Mouse (Mus musculus) G1E (cell line): ENCODE data around the gene Ccp110. TPM values are rescaled to one million over a fixed set of nuclear protein-coding genes. Genes with fewer than 3 reads are reported as not detected.

Experiments used
- ATAC-seq: 2 replicates; pipeline ENCODE4 v1.8.0; 2016; ENCODE audit warnings: mild to moderate bottlenecking; ENCODE audit not compliant: insufficient number of reproducible peaks, poor library complexity, low FRiP score, severe bottlenecking; ENCODE audit errors: extremely low read depth
- DNase-seq: peaks from one replicate; pipeline ENCODE4 v3.0.0; 2012; ENCODE audit warnings: low spot score
- H3K27me3 ChIP-seq: 2 replicates; pipeline ENCODE4 v1.6.1; 2012; ENCODE audit warnings: mild to moderate bottlenecking, low read length, inconsistent platforms; ENCODE audit not compliant: insufficient read depth
- H3K36me3 ChIP-seq: replicated peaks from 2 replicates; pipeline ENCODE3; 2012; ENCODE audit warnings: mild to moderate bottlenecking, inconsistent platforms
- H3K4me1 ChIP-seq: 2 replicates; pipeline ENCODE4 v1.6.1; 2012; ENCODE audit warnings: low read depth, low read length, inconsistent platforms, mixed read lengths; ENCODE audit not compliant: insufficient read depth
- H3K4me3 ChIP-seq: 2 replicates; pipeline ENCODE4 v1.5.1; 2012; ENCODE audit warnings: low read depth, mild to moderate bottlenecking, inconsistent platforms, low read length, moderate library complexity, mixed read lengths
- H3K9me3 ChIP-seq: replicated peaks from 2 replicates; pipeline ENCODE4 v1.6.1; 2012; ENCODE audit warnings: inconsistent platforms
- CTCF ChIP-seq: IDR thresholded peaks from 2 replicates; pipeline ENCODE4 v1.5.1; 2012; ENCODE audit warnings: low read depth, low read length, inconsistent platforms, mixed read lengths
- GATA1 ChIP-seq: IDR thresholded peaks from 2 replicates; pipeline ENCODE4 v1.6.1; 2012; ENCODE audit warnings: borderline replicate concordance, low read length, inconsistent platforms, mixed read lengths
- GATA2 ChIP-seq: IDR thresholded peaks from 2 replicates; pipeline ENCODE4 v1.6.1; 2012; ENCODE audit warnings: low read depth, low read length, inconsistent platforms, borderline replicate concordance
- POLR2AphosphoS5 ChIP-seq: IDR thresholded peaks from 2 replicates; pipeline ENCODE4 v1.6.1; 2012; ENCODE audit warnings: low read depth, low read length, inconsistent platforms; ENCODE audit not compliant: insufficient replicate concordance
- TAL1 ChIP-seq: conservative IDR thresholded peaks from 2 replicates; pipeline ENCODE4 v1.6.1; 2012; ENCODE audit warnings: low read depth, low read length, inconsistent platforms, mixed read lengths
- polyA plus RNA-seq: library from polyadenylated mRNA; stranded (reverse); fragments of >175 nt; gene quantifications from 2 replicates; pipeline ENCODE4 v1.2.3, GENCODE M21; 2012
- total RNA-seq, 2 experiments: library from RNA; stranded (forward) in 1 of 2; stranded (reverse) in 1 of 2; fragments of 200-1000 nt in 1 of 2; fragments of >200 nt in 1 of 2; fragmentation: Nextera tagmentation in 1 of 2; gene quantifications; 2 replicates each; pipeline ENCODE4 v1.2.3; 2014 to 2017

The Ccp110 gene
- total and polyA plus RNA-seq, 3 experiments = 0.91 to 25.5 (median 22.7) TPM

DNA sequence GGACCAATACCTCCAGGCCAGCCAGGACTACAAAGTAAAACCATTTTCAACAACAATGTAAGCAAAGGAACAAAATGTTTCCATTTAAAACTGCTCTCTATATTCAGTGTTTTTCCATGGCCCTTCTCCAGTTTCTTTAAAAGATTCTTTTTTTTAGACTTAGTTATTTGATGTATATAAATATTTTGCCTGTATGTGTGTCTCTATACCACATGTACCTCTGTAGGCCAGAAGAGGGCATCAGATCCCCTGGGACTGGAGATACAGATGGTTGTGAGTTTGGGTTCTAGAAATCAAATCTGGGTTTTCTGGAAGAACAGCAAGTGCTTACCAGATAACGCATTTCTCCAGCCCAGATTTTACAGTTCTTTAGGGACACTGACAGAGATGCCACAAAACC, 26.4 kb downstream of the Ccp110 start:
- Histone ChIP-seq H3K9me3 (no peaks in the 10 kb centered on the region), H3K4me3 (no peak overlapping the region), H3K36me3 (peaks cover 39% of the 10 kb centered on the region), H3K4me1 (peaks cover 27% of the 10 kb centered on the region), H3K27me3 (no peaks in the 10 kb centered on the region)
- no peak for DNase-seq
- TF ChIP-seq POLR2AphosphoS5 (no peak), GATA1 (no peak), CTCF (no peak), TAL1 (no peak), GATA2 (no peak)
- no peak for ATAC-seq

DNA sequence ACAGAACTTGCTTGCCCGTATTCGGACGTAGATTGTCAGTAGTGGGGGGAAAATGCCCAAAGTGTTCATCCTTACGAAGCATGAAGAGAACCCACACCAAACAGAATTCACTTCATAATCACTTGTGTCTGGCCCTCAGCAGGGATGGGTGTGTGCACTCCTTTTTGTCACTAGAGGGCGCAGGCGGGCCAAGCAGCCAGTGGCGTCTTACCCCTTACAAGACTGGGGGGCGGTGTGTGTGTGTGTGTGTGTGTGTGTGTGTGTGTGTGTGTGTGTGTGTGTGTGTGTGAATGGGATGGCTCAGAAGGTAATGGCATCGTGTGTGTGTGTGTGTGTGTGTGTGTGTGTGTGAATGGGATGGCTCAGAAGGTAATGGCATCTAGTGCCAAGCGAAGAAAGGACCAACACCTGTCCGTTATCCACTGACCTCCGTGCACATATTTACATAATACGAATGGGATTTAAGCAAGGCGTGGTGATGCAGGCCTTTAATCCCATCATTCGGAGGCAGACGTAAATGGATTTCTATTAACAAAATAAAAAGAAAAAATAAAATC, 27.7 kb downstream of the Ccp110 start, which contains the start of gene Vps35l:
Vps35l (plus strand) TSS at position 252 of the 557 bp plus-strand sequence.
- peaks cover 41% of the 10 kb centered on the region for H3K36me3 ChIP-seq
- ATAC-seq (peak; percentile 61), DNase-seq (peak; percentile 44)
- H3K9me3 ChIP-seq = no peaks in the 10 kb centered on the region
- peak within 1 kb of the TSS; percentile 83 for H3K4me3 ChIP-seq
- H3K27me3 ChIP-seq = no peaks in the 10 kb centered on the region
- H3K4me1 ChIP-seq = peaks cover 27% of the 10 kb centered on the region
- TF ChIP-seq CTCF (peak; percentile 76), GATA1 (no peak)

DNA sequence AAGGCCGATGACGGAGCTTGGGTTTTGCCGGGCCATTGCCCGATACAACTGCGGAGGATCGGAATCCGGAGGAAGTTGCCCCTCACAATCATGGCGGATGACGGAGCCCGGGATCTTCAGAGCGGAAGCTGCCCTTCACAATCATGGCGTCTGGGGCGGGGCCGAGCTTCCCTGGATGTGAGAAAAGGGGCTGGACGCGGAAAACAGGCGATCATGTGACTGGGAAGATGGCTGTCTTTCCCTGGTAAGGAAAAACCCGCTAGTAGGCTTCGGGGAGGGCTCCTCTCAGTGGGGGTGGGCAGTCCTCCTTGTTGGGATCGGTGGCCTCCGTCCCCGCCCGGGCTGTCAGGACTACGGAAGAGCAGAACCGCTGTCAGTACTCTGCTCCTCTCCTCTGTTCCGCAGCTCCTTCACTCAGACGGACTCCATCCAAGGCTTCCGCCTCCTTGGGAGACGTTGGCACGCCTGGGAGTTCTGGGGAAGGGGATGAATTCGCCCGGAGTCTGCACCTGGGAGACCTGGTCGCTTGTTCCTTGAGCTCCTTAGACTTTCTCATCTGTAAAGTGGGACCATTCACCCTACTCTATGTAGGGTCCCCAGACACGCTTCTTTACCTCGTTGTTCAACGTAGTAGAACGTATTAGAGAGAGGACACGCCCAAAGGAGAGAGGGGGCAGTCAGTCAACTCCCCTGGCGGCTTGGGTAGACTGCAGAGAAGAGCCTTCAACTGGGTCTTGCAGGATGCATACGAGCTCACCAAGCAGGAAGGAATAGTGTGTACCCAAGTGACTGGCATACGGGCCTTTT, 28.4 kb downstream of the Ccp110 start:
- DNase-seq (peak; percentile 78), ATAC-seq (peak; percentile 94)
- peaks cover 43% of the 10 kb centered on the region for H3K36me3 ChIP-seq
- H3K27me3 ChIP-seq = no peaks in the 10 kb centered on the region
- H3K4me1 ChIP-seq = peaks cover 27% of the 10 kb centered on the region
- H3K9me3 ChIP-seq = no peaks in the 10 kb centered on the region
- H3K4me3 ChIP-seq = peak overlapping the region; percentile 83
- TF ChIP-seq CTCF = no peak
- no peak for TF ChIP-seq GATA1
- TF ChIP-seq POLR2AphosphoS5 = no peak
- TF ChIP-seq TAL1 = no peak
- TF ChIP-seq GATA2 = no peak

DNA sequence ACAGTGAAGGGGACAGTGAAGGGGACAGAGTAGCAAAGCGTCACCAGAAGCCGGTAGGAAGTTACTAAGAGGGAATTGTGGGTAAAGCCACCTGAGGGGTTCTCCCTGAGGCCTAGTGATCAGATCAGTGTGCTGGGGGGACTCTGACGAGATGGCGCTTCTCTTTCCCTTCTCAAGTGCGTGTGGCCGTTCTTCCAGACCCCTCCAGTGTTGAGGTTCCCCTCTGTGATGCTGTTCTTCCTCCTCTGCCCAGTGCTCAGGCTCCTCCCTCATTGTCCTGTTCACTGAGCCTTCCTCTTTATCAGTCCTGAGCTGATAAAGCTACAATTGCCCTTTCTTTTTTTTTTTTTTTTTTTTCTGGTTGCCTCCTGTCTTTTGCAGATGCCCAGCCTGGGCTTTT, 29.9 kb downstream of the Ccp110 start:
- H3K4me3 ChIP-seq = peak overlapping the region; percentile 48; the same call in 1 of the 2 replicates
- H3K36me3 ChIP-seq = peaks cover 50% of the 10 kb centered on the region
- H3K27me3 ChIP-seq = no peaks in the 10 kb centered on the region
- DNase-seq (peak; percentile 8), ATAC-seq (no peak)
- H3K4me1 ChIP-seq = peaks cover 27% of the 10 kb centered on the region
- TF ChIP-seq TAL1 = no peak
- TF ChIP-seq CTCF = no peak
- TF ChIP-seq GATA2 = no peak
- no peak for TF ChIP-seq POLR2AphosphoS5
- TF ChIP-seq GATA1 = no peak
- H3K9me3 ChIP-seq = no peaks in the 10 kb centered on the region

DNA sequence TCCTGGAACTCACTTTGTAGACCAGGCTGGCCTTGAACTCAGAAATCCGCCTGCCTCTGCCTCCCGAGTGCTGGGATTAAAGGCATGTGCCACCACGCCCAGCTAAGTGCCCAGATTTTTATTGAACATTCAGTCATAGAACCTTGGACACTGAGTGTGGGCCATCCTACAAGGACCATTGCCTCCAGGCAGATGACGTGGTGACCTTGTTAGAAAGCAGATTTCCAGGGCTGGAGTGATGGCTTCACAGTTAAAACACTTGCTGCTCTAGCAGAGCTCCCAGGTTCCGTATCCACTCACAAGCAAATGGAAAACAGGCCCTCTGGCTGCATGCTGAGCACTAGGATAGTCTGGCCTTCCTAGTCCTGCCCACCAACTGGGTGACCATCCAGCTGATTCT, 32.4 kb downstream of the Ccp110 start:
- Histone ChIP-seq H3K27me3 (no peaks in the 10 kb centered on the region), H3K36me3 (peaks cover 72% of the 10 kb centered on the region), H3K4me3 (no peak overlapping the region), H3K9me3 (no peaks in the 10 kb centered on the region), H3K4me1 (peaks cover 22% of the 10 kb centered on the region)
- no peak for ATAC-seq
- no peak for DNase-seq
- no peak for TF ChIP-seq CTCF
- no peak for TF ChIP-seq GATA2
- TF ChIP-seq GATA1 = no peak
- TF ChIP-seq POLR2AphosphoS5 = no peak
- TF ChIP-seq TAL1 = no peak

DNA sequence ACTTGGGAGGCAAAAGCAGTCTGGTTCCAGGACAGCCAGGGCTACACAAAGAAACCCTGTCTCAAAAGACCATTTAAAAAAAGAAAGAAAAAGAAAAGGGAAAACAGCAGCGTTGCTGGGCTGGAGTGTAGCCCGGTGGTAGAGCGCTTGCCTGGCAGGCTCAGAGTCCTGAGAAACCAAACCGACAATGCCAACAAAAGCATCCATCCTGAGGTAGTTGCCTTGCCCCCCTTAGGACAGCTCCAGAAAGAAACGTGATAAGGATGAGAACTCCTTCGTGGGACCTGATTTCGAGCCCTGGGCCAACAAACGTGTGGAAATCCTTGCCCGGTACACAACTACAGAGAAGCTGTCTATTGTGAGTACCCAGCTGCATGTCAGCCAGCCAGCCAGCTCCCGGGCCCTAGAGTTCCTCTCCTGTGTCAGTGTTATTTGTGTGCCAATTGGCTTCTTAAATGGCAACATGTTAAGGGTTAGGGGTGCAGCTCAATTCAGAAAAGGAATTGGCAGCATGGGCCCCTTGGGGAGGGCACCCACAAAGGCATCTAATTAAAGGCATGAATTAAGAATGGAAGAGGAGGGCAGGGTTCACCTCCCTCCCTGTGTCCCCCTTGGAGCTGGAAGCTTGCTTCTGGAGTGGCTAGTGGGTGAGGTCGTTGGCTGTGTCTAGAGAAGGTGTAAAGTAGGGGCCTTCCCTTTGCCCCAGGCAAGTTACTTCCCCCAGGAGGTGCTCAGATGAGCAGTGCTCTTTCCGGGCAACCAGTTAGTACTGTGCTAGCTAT, 35.7 kb downstream of the Ccp110 start:
- no peak for DNase-seq

More for the DNA sequence above, 35.7 kb downstream of the Ccp110 start:
- Histone ChIP-seq H3K4me1 (peaks cover 3% of the 10 kb centered on the region), H3K4me3 (no peak overlapping the region), H3K9me3 (no peaks in the 10 kb centered on the region), H3K27me3 (no peaks in the 10 kb centered on the region), H3K36me3 (peaks cover 93% of the 10 kb centered on the region)
- TF ChIP-seq GATA1 (no peak), TAL1 (no peak), CTCF (no peak), GATA2 (no peak), POLR2AphosphoS5 (no peak)
- no peak; the same call in 1 of the 2 replicates for ATAC-seq
